Mouse (Mus musculus): ENCODE results near the gene Wnk4. TPM values are rescaled to one million over a fixed set of nuclear protein-coding genes. Genes with fewer than 3 reads are reported as not detected.
"Not testable (repeated sequence)": the region's sequence is repeated elsewhere in the genome, so short reads cannot be mapped to it uniquely, and the experiment has no call there.

Gene Wnk4
- polyA plus RNA-seq, 1 experiment: 37.7 TPM

DNA sequence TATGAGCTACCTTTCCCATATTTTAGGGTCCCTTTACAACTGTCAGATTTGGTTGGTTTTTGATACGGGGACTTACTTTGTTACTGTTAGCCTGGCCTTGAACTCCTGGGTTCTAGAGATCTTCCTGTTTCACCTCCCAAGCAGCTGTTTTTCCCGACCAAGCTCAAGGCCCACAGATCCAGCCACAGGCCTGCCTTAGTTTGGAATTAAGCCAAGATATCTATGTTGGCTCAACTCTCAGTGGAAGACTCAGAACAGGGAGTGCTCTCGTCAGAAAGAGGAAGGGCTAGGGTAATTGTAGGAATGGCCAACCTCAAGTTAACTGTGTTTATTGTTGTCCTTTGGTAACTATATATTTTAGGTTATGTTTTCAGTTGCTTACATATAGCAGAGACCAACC is 51.8 kb downstream of the Wnk4 start:
- H3K9me3 ChIP-seq: peaks cover 8% of the 10 kb centered on the region
- H3K27me3 ChIP-seq (replicated peaks): peaks cover 8% of the 10 kb centered on the region
- H3K4me1 ChIP-seq: peaks cover 25% of the 10 kb centered on the region
- no peak for TF ChIP-seq GATA1 (IDR thresholded peaks at IDR 0.05; ENCODE audit: borderline replicate concordance, low read length)
- no peak for TF ChIP-seq FLI1 (IDR thresholded peaks at IDR 0.05; ENCODE audit: low read length)
- no peaks in the 10 kb centered on the region for H3K36me3 ChIP-seq (replicated peaks; ENCODE audit: low read length)
- no peak overlapping the region for H3K4me3 ChIP-seq (replicated peaks)

DNA sequence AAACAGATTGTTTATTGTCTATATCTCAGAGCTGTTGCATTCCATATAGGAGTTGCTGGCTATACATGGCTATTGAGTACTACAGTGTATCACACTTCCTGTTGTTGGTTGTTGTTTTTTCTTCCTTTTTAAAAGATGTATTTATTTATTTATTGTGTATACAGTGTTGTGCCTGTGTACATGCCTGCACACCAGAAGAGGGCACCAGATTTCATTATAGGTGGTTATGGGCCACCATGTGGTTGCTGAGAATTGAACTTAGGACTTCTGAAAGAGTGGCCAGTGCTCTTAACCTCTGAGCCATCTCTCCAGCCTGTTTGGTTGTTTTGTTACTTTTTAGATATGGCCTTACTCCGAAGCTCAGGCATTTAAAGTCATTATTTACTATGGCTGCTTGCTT is 54.2 kb downstream of the Wnk4 start:
- H3K4me1 ChIP-seq: peaks cover 36% of the 10 kb centered on the region
- peaks cover 3% of the 10 kb centered on the region; the same call in 1 of the 2 replicates for H3K9me3 ChIP-seq
- TF ChIP-seq GATA1 (IDR thresholded peaks at IDR 0.05; ENCODE audit: borderline replicate concordance, low read length): no peak
- TF ChIP-seq FLI1 (IDR thresholded peaks at IDR 0.05; ENCODE audit: low read length): no peak
- no peak overlapping the region for H3K4me3 ChIP-seq (replicated peaks)
- H3K36me3 ChIP-seq (replicated peaks; ENCODE audit: low read length): peaks cover 20% of the 10 kb centered on the region
- no peaks in the 10 kb centered on the region for H3K27me3 ChIP-seq (replicated peaks)

DNA sequence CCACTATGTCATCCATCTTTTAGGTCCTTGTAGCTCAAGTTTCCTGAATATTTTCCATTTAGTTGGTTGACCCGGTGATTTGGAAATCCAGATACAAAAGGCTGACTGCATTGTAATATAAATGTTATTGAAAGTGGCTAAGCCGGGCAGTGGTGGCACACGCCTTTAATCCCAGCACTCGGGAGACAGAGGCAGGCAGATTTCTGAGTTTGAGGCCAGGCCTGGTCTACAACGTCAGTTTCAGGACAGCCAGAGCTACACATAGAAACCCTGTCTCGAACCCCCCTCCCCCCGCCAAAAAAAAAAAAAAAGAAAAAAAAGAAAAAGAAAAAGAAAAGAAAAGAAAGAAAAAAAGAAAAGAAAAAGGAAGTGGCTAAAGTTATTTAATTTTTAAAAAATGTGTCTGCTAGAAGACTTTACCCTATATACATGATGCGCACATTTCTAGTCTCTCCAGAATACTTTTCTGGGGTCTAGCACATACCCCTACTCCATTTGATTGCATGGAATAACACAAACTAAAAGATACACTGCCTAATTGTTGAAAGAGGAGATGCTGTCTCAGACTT is 54.8 kb downstream of the Wnk4 start:
- H3K4me1 ChIP-seq: peaks cover 36% of the 10 kb centered on the region
- TF ChIP-seq FLI1 (IDR thresholded peaks at IDR 0.05; ENCODE audit: low read length) (no peak), GATA1 (IDR thresholded peaks at IDR 0.05; ENCODE audit: borderline replicate concordance, low read length) (no peak)
- peaks cover 3% of the 10 kb centered on the region; the same call in 1 of the 2 replicates for H3K9me3 ChIP-seq
- H3K27me3 ChIP-seq (replicated peaks): no peaks in the 10 kb centered on the region
- H3K36me3 ChIP-seq (replicated peaks; ENCODE audit: low read length): peaks cover 26% of the 10 kb centered on the region
- peak overlapping the region; percentile 100 for H3K4me3 ChIP-seq (replicated peaks)

DNA sequence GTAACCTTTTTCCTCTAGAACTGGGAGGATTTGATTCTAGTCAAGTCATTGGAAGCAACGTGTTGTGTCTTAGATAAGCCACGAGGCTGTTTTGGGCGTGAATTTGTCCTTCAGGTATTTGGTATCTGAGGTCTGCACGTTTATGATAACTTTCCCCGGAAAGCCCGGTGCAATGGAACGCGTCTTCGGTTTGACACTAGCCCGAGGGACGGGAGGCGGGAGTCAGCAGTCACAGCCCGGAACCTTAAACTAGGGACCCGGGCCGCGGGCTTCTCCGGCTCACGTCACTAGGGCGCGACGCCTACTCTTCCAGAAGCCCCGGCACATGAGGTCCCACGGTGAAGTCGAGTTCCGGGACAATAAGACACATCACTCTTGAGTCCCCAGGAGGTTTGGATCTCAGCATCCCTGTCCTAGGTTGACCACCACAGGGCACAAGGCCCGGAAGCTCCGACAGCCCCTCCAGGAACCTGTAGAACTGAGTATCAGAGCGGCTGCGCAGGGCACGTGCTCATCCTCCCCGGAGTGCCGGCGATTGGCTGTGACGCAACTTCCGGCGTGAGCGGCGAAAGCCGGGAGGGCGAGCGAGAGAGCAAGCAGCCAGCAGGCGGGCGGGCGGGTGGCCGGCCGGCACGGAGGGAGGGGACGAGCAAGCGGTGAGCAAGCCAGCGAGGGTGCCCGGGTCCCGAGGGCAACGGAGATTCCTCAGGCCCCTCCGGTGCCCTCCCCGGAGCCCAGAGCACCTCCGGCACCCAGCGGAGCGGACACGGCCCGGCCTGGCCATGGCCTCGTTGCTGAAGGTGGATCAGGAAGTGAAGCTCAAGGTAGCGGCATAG is 55.5 kb downstream of the Wnk4 start, which contains the start of gene Psme3:
Gene Psme3 (plus strand): TSS at position 549 of the 836 bp plus-strand sequence.
- no peaks in the 10 kb centered on the region for H3K27me3 ChIP-seq (replicated peaks)
- H3K36me3 ChIP-seq (replicated peaks; ENCODE audit: low read length): peaks cover 33% of the 10 kb centered on the region
- no peaks in the 10 kb centered on the region for H3K9me3 ChIP-seq

DNA sequence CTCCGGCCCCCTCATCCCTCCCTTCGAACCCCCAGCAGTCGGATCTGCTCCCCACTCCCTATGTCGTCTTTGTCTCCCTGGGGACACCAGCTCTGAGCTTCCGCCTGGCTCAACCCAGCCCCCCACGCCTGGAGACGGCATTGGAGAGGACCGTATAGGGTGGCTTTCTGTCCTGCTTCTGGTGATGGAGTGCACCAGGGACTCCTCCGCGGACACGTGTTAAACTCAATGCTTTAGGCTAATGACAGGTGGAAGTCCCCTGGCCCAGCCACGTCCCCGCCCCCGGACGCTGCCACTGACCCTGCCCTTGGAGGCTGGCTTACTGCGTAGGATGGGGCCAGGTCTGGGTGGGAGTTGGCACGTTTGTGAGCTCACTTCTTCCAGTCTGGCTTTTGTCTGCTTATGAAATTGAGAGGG is 56.1 kb downstream of the Wnk4 start:
- H3K36me3 ChIP-seq (replicated peaks; ENCODE audit: low read length): peaks cover 39% of the 10 kb centered on the region
- peaks cover 33% of the 10 kb centered on the region for H3K4me1 ChIP-seq
- no peaks in the 10 kb centered on the region for H3K27me3 ChIP-seq (replicated peaks)
- peak overlapping the region; percentile 100 for H3K4me3 ChIP-seq (replicated peaks)
- no peaks in the 10 kb centered on the region for H3K9me3 ChIP-seq
- TF ChIP-seq FLI1 (IDR thresholded peaks at IDR 0.05; ENCODE audit: low read length): no peak
- no peak for TF ChIP-seq GATA1 (IDR thresholded peaks at IDR 0.05; ENCODE audit: borderline replicate concordance, low read length)

More for the DNA sequence above, 55.5 kb downstream of the Wnk4 start, which contains the start of gene Psme3:
- TF ChIP-seq FLI1 (IDR thresholded peaks at IDR 0.05; ENCODE audit: low read length) (peak; percentile 30; the same call in 1 of the 2 replicates), GATA1 (IDR thresholded peaks at IDR 0.05; ENCODE audit: borderline replicate concordance, low read length) (no peak; the same call in 2 of the 3 replicates)
- H3K4me1 ChIP-seq: peaks cover 36% of the 10 kb centered on the region
- H3K4me3 ChIP-seq (replicated peaks): peak within 1 kb of the TSS; percentile 100

DNA sequence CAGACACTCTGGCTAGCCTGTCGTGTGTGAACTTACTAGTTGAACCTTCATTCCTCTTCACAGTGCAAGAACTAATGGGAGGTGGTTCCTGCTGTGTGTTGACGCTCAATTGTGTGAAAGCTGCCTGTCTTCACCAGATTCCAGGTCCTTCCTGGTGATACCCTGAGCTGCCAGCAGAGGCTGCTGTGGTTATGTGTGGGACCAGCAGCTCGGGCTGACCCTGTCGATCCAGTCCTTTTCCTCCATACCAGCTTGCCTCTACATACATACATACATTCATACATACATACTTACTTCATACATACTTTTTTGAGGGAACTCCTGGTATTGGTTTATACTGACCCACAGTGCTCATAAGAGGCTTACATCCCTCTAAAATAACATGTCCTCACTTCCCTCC is 63.2 kb downstream of the Wnk4 start:
- TF ChIP-seq GATA1 (IDR thresholded peaks at IDR 0.05; ENCODE audit: borderline replicate concordance, low read length): no peak
- no peak for TF ChIP-seq FLI1 (IDR thresholded peaks at IDR 0.05; ENCODE audit: low read length)
- Histone ChIP-seq H3K4me3 (replicated peaks) (no peak overlapping the region), H3K27me3 (replicated peaks) (no peaks in the 10 kb centered on the region), H3K9me3 (no peaks in the 10 kb centered on the region), H3K4me1 (peaks cover 10% of the 10 kb centered on the region), H3K36me3 (replicated peaks; ENCODE audit: low read length) (peaks cover 89% of the 10 kb centered on the region)

DNA sequence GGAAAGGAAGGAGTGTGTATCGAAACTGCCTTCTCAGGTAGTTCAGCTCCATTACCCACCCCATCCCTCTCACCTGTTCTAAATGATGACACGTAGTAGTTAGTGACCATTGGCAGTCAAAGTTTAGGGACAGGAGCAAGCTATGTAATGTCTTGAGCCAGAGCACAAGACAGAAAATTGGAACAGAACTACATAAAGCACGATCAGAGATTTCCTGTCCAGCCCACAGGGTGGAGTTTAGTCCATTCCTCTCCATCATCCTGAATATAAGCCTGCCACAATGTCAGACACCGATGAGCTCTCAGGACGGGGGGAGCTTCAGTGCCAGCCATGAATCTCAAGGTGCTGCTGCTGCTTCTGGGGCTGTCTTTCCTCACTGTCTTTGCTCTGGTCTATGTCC is 64.4 kb downstream of the Wnk4 start, which contains the start of gene Aoc2:
Gene Aoc2 (plus strand): TSS at position 301 of the 400 bp plus-strand sequence.
- Histone ChIP-seq H3K9me3 (no peaks in the 10 kb centered on the region), H3K36me3 (replicated peaks; ENCODE audit: low read length) (peaks cover 85% of the 10 kb centered on the region), H3K4me3 (replicated peaks) (no peak within 1 kb of the TSS), H3K27me3 (replicated peaks) (no peaks in the 10 kb centered on the region), H3K4me1 (peaks cover 16% of the 10 kb centered on the region)
- no peak for TF ChIP-seq FLI1 (IDR thresholded peaks at IDR 0.05; ENCODE audit: low read length)
- no peak for TF ChIP-seq GATA1 (IDR thresholded peaks at IDR 0.05; ENCODE audit: borderline replicate concordance, low read length)

DNA sequence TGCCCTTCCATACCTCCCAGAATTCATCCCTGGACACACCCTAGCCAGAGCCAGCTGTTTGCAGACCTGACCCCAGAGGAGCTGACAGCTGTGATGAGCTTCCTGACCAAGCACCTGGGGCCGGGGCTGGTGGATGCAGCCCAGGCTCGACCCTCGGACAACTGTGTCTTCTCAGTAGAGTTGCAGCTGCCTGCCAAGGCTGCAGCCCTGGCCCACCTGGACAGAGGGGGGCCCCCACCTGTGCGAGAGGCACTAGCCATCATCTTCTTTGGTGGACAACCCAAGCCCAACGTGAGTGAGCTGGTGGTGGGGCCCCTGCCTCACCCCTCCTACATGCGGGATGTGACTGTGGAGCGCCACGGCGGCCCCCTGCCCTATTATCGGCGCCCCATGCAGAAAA is 64.8 kb downstream of the Wnk4 start:
- H3K36me3 ChIP-seq (replicated peaks; ENCODE audit: low read length): peaks cover 80% of the 10 kb centered on the region
- H3K4me3 ChIP-seq (replicated peaks); H3K9me3 ChIP-seq; H3K27me3 ChIP-seq (replicated peaks): not testable (repeated sequence)
- peaks cover 16% of the 10 kb centered on the region for H3K4me1 ChIP-seq

DNA sequence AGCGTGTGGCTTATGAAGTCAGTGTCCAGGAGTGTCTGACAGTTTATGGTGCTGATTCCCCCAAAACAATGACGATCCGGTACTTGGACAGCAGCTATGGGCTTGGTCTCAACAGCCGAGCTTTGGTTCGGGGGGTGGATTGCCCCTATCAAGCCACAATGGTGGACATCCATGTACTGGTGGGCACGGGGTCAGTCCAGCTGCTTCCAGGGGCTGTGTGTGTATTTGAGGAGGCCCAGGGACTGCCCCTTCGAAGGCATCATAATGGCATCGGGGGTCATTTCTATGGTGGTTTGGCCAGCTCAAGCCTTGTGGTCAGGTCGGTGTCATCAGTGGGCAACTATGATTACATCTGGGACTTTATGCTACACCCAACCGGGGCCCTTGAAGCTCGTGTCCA is 65.8 kb downstream of the Wnk4 start:
- H3K36me3 ChIP-seq (replicated peaks; ENCODE audit: low read length): peaks cover 71% of the 10 kb centered on the region
- H3K27me3 ChIP-seq (replicated peaks): no peaks in the 10 kb centered on the region
- no peak overlapping the region for H3K4me3 ChIP-seq (replicated peaks)
- peaks cover 16% of the 10 kb centered on the region for H3K4me1 ChIP-seq
- no peaks in the 10 kb centered on the region for H3K9me3 ChIP-seq
- TF ChIP-seq GATA1 (IDR thresholded peaks at IDR 0.05; ENCODE audit: borderline replicate concordance, low read length) (no peak), FLI1 (IDR thresholded peaks at IDR 0.05; ENCODE audit: low read length) (no peak)

Other genes starting within 250 kb of the Wnk4 start
- gene Naglu, start 190.6 kb upstream of the Wnk4 start, polyA plus RNA-seq (2012; ENCODE audit: insufficient read depth, low replicate concordance): 30.7 and 32.1 TPM in 2 replicates
- 3.5 and 5.8 TPM in 2 replicates for gene Hsd17b1, start 182.2 kb upstream of the Wnk4 start, polyA plus RNA-seq (2012; ENCODE audit: insufficient read depth, low replicate concordance)
- gene Coasy, start 178.0 kb upstream of the Wnk4 start, polyA plus RNA-seq (2012; ENCODE audit: insufficient read depth, low replicate concordance): 17.7 and 36.8 TPM in 2 replicates
- gene Mlx, start 173.3 kb upstream of the Wnk4 start, polyA plus RNA-seq (2012; ENCODE audit: insufficient read depth, low replicate concordance): 2.8 and 12.4 TPM in 2 replicates
- gene Psmc3ip, start 165.1 kb upstream of the Wnk4 start, polyA plus RNA-seq (2012; ENCODE audit: insufficient read depth, low replicate concordance): 10.4 TPM in 1 of 2 replicates, not detected in the other
- 1.6 and 6.2 TPM in 2 replicates for gene Retreg3, start 140.7 kb upstream of the Wnk4 start, polyA plus RNA-seq (2012; ENCODE audit: insufficient read depth, low replicate concordance)
- 63.2 and 80.7 TPM in 2 replicates for gene Tubg1, start 140.6 kb upstream of the Wnk4 start, polyA plus RNA-seq (2012; ENCODE audit: insufficient read depth, low replicate concordance)
- not detected in 2 replicates for gene Tubg2, start 104.7 kb upstream of the Wnk4 start, polyA plus RNA-seq (2012; ENCODE audit: insufficient read depth, low replicate concordance)
- gene Cntnap1, start 90.0 kb upstream of the Wnk4 start, polyA plus RNA-seq (2012; ENCODE audit: insufficient read depth, low replicate concordance): 0.72 and 0.89 TPM in 2 replicates
- gene Plekhh3, start 89.2 kb upstream of the Wnk4 start, polyA plus RNA-seq (2012; ENCODE audit: insufficient read depth, low replicate concordance): 2.3 and 6.6 TPM in 2 replicates
- gene Ccr10, start 85.1 kb upstream of the Wnk4 start, polyA plus RNA-seq (2012; ENCODE audit: insufficient read depth, low replicate concordance): 0.13 TPM in 1 of 2 replicates, not detected in the other
- gene Ezh1, start 34.1 kb upstream of the Wnk4 start, polyA plus RNA-seq (2012; ENCODE audit: insufficient read depth, low replicate concordance): 0.65 and 2.0 TPM in 2 replicates
- 0.32 TPM in 1 of 2 replicates, not detected in the other for gene Ramp2, start 14.5 kb upstream of the Wnk4 start, polyA plus RNA-seq (2012; ENCODE audit: insufficient read depth, low replicate concordance)
- 100 and 168 TPM in 2 replicates for gene Vps25, start 6.9 kb upstream of the Wnk4 start, polyA plus RNA-seq (2012; ENCODE audit: insufficient read depth, low replicate concordance)
- gene Cntd1, start 18.4 kb downstream of the Wnk4 start, polyA plus RNA-seq (2012; ENCODE audit: insufficient read depth, low replicate concordance): not detected in 2 replicates
- gene Coa3, start 18.5 kb downstream of the Wnk4 start, polyA plus RNA-seq (2012; ENCODE audit: insufficient read depth, low replicate concordance): 9.9 and 21.1 TPM in 2 replicates
- gene Becn1, start 41.7 kb downstream of the Wnk4 start, polyA plus RNA-seq (2012; ENCODE audit: insufficient read depth, low replicate concordance): 43.7 and 96.0 TPM in 2 replicates
- gene Psme3, start 55.6 kb downstream of the Wnk4 start, polyA plus RNA-seq (2012; ENCODE audit: insufficient read depth, low replicate concordance): 32.6 and 45.1 TPM in 2 replicates
- 2.0 and 2.9 TPM in 2 replicates for gene Aoc2, start 64.5 kb downstream of the Wnk4 start, polyA plus RNA-seq (2012; ENCODE audit: insufficient read depth, low replicate concordance)
- not detected in 2 replicates for gene Aoc3, start 70.0 kb downstream of the Wnk4 start, polyA plus RNA-seq (2012; ENCODE audit: insufficient read depth, low replicate concordance)
- not detected in 2 replicates for gene G6pc, start 107.0 kb downstream of the Wnk4 start, polyA plus RNA-seq (2012; ENCODE audit: insufficient read depth, low replicate concordance)
- 5.7 and 39.7 TPM in 2 replicates for gene Aarsd1, start 157.0 kb downstream of the Wnk4 start, polyA plus RNA-seq (2012; ENCODE audit: insufficient read depth, low replicate concordance)
- not detected in 2 replicates for gene Gm27029, start 164.2 kb downstream of the Wnk4 start, polyA plus RNA-seq (2012; ENCODE audit: insufficient read depth, low replicate concordance)
- 3.1 TPM in 1 of 2 replicates, not detected in the other for gene Rundc1, start 164.5 kb downstream of the Wnk4 start, polyA plus RNA-seq (2012; ENCODE audit: insufficient read depth, low replicate concordance)
- 2.8 TPM in 1 of 2 replicates, not detected in the other for gene Ptges3l, start 164.8 kb downstream of the Wnk4 start, polyA plus RNA-seq (2012; ENCODE audit: insufficient read depth, low replicate concordance)
- 250 and 697 TPM in 2 replicates for gene Rpl27, start 181.7 kb downstream of the Wnk4 start, polyA plus RNA-seq (2012; ENCODE audit: insufficient read depth, low replicate concordance)
- 5.7 and 15.6 TPM in 2 replicates for gene Ifi35, start 187.8 kb downstream of the Wnk4 start, polyA plus RNA-seq (2012; ENCODE audit: insufficient read depth, low replicate concordance)
- 2.6 and 2.9 TPM in 2 replicates for gene Rnd2, start 204.4 kb downstream of the Wnk4 start, polyA plus RNA-seq (2012; ENCODE audit: insufficient read depth, low replicate concordance)
- 47.7 and 94.2 TPM in 2 replicates for gene Vat1, start 205.7 kb downstream of the Wnk4 start, polyA plus RNA-seq (2012; ENCODE audit: insufficient read depth, low replicate concordance)